Mouse (Mus musculus) gastrocnemius, postnatal 36 days (tissue): ENCODE data around the gene Chml. TPM values are rescaled to one million over a fixed set of nuclear protein-coding genes. Genes with fewer than 3 reads are reported as not detected.

Source experiments
- DNase-seq, 2 experiments: peaks; one replicate each; pipeline ENCODE4 v3.0.0; 2022
- intact Hi-C: fragments of 180-260 bp; cut with DNase I; formaldehyde crosslinking; loops from one replicate; pipeline ENCODE4 v1.15.1; 2025
- total RNA-seq, 2 experiments: library from RNA; stranded (reverse); gene quantifications; 2 replicates each; pipeline ENCODE4 v1.2.3; 2021

The Chml gene
- total RNA-seq, 2 experiments from 2014 or later, result 2.2 to 2.5 TPM

- intact Hi-C loops, result no loop called here
- no peak for DNase-seq
These were observed 23.9 kb downstream of the Chml start for GRCm38 (mm10) chr1:175668666-175669405.

DNA sequence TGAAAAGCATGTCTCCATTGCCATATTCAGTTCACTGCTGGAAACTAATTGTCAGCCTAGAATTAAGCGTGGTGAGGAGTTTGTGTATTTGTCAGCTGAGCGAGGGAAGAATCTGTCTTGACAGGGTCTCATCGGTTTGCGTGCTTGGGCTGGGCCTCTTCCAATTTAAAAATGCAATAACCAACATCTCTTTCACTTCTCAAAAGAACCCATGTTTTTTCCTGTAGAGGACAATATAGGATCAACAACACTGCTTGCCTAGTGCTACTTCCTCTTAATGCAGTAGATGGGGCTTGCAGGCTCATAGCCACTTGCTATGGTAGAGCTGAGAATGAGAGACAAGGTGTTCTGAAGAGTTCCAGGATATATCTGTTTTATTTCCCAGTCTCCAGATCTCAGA is 32.8 kb downstream of the Chml start:
- DNase-seq, result no peak
- intact Hi-C loops, result no loop called here

DNA sequence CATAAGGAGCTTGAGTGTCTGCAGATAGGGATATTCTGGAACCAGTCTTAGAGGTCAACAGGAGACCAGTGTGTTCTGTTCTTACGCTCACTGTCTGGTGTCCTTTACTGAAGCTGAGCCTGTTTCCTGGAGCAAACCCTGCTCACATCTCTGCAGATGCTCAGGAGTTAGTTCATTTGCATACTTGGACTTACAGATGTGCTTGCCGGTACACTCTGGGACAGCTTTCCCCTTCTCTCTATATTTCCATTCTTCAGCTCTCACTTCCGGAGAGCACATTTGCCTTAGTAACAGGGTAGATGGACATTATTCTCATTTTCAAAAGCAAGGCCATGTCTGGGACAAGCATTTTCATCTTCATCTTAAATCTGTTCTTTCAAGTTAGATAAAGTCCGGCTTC is 44.1 kb downstream of the Chml start:
- DNase-seq, result no peak
- intact Hi-C loops, result no loop called here

DNA sequence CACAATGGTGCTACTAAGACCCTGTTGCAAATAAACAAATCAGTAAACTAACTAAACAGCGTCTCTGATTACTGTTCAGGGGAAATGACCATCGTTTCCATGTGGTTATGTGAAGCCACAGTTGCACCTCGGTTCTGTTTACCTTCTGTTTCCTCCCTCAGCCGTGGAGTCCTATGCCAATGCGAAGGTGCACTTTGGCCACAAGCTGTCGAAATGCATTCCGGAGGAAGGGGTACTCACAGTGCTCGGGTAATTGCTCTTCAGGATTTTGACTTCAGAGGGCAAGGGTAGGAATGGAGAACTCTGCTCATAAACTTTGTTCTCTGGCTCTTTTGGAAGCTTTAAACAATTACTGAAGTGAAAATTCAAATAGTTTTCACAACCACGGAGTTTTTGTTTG is 45.7 kb downstream of the Chml start:
- intact Hi-C loops, result no loop called here
- no peak for DNase-seq

- DNase-seq, result no peak
- intact Hi-C loops, result no loop called here
These were observed 49.0 kb downstream of the Chml start for GRCm38 (mm10) chr1:175643496-175644265.

- DNase-seq, result no peak
- intact Hi-C loops, result no loop called here
These were observed 52.1 kb downstream of the Chml start for GRCm38 (mm10) chr1:175640435-175641150.

- intact Hi-C loops, result loop anchor here (5.0 kb wide), 1 partner anchor 273 kb away; no protein-coding TSS in a partner anchor
- DNase-seq, result no peak
These were observed 53.6 kb downstream of the Chml start for GRCm38 (mm10) chr1:175639072-175639471.

GRCm38 (mm10) chr1:175637677-175638076 is 55.0 kb downstream of the Chml start:
- intact Hi-C loops, result loop anchor here (5.0 kb wide), 1 partner anchor 275 kb away; no protein-coding TSS in a partner anchor
- DNase-seq, result no peak

GRCm38 (mm10) chr1:175632470-175632869 is 60.2 kb downstream of the Chml start:
- intact Hi-C loops, result no loop called here
- DNase-seq, result no peak

Other genes with a start within 250 kb of the Chml start
- gene Rgs7, start 200.4 kb downstream of the Chml start, total RNA-seq, result under 1 TPM; 0.15 to 0.20 TPM
- under 1 TPM; 0.25 to 0.28 TPM for gene Kmo, start 72.5 kb downstream of the Chml start, total RNA-seq
- gene Fh1, start 67.3 kb downstream of the Chml start, total RNA-seq, result 100 to 1,000 TPM; 279 to 282 TPM
- 1 to 10 TPM; 3.3 to 5.0 TPM for gene Opn3, start 125 bp downstream of the Chml start, total RNA-seq
- not detected for gene Wdr64, start 5.7 kb upstream of the Chml start, total RNA-seq
- under 1 TPM in 1 of 2 experiments, not detected in 1; 0.28 TPM for gene Exo1, start 187.7 kb upstream of the Chml start, total RNA-seq
- not detected for gene Gm38100, start 227.4 kb upstream of the Chml start, total RNA-seq